Mouse (Mus musculus): ENCODE data around the gene Dgka. TPM values are rescaled to one million over a fixed set of nuclear protein-coding genes. Genes with fewer than 3 reads are reported as not detected.
A peak's percentile ranks its signal among the peaks of the same experiment; 100 is the strongest.

Gene Dgka
- polyA plus RNA-seq, 1 experiment: 14.6 TPM

DNA sequence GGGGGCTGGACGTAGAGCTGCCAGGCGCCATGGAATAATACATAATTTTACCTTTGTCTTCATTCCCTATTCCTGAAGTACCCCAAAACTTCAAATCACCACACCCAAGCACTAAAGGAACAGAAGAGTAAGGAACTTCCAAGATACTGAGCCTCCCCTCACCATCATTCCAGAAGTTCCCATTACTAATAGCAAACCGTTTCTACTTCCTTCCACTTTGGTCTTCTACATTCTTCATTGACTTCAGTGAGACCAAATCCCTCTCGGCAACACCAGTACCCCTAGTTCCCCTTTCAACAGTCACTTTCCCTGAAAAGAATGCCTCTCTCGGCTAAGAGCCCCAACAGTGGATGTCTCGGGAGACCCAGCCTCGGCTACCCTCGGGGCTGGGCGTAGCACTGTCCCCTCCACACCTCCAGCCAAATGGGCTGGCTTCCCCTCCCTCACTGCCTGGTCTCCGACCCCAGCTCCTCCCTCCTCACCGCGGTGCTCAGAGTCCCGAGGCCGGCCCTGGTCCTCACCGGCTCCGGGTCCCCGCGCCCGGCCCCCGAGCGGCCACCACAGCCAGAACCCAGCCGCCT, 49.2 kb downstream of the Dgka start:
- H3K4me1 ChIP-seq (ENCODE audit: control insufficient read depth, insufficient read depth, low read length): 0 out of 2 replicates have a peak, but pooled peaks cover 2% of the 10 kb centered on the region
- H3K4me3 ChIP-seq (ENCODE audit: insufficient read depth, low read length): peak overlapping the region; percentile 93
- H3K27ac ChIP-seq (ENCODE audit: insufficient read depth, low read length): peak overlapping the region; percentile 67
- no peak for TF ChIP-seq CTCF (IDR thresholded peaks at IDR 0.05; ENCODE audit: borderline replicate concordance, insufficient read depth, low read length)
- TF ChIP-seq POLR2A (IDR thresholded peaks at IDR 0.05; ENCODE audit: low read depth, low read length): no peak

DNA sequence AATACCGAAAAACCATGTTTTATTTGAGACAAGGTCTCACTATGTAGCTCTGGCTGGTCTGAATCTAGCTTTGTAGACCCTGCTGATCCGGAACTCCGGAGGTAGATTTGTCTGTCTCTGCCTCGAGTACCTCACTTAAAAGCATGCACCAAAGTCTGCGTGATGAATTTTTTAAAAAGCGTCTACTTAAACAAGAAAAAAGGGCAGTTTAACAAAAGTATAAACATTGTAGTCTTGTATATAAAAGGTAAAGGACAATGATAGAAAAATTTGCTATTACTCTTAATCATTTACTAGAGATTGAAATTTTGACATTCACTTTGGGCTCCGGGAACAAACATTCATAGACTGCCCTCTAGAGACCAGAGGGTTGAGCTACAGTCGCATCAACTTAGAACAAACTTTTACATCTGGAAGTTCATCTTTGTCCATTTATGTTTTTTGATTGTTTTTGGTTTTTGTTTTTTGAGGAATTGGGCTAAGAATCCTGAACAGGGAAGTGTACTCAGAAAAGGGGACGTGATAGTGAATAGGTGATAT, 70.1 kb downstream of the Dgka start:
- peaks cover 5% of the 10 kb centered on the region for H3K4me1 ChIP-seq (ENCODE audit: control insufficient read depth, insufficient read depth, low read length)
- no peak overlapping the region; the same call in 1 of the 2 replicates for H3K27ac ChIP-seq (ENCODE audit: insufficient read depth, low read length)
- TF ChIP-seq CTCF (IDR thresholded peaks at IDR 0.05; ENCODE audit: borderline replicate concordance, insufficient read depth, low read length) (no peak), POLR2A (IDR thresholded peaks at IDR 0.05; ENCODE audit: low read depth, low read length) (no peak)
- peak overlapping the region; percentile 51 for H3K4me3 ChIP-seq (ENCODE audit: insufficient read depth, low read length)

DNA sequence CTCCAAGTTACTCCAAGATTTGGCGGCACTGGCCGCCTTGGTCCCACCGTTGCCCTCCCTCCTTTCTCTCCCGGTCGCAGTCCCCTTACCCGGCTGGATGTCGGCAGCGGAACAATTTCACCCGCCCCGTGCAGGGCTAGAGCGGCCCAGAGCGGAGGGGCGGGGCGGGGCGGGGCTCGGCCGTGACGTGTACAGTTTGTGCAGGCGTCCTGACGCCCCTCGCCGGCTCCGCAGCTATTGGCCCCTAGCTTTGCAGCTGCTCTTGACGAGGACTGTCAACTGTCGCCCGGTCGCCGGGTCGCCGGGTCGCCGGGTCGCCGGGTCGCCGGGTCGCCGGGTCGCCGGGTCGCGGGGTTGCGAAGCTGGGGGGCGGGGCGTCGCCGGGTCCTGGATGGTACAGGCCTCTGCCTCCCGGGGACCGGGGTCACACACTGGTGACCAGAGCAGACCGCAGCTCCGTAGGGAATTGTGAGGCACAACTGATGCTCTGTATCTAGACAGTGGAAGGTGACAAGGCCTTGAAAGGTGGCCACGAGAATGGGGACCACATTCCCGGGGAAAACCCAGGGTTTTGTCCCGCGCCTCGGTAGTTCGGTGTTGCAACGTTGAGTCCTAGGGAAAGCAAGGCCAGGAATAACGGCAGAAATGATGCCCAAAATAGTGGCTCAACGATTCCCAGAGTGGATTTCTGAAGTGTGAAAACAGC, 70.7 kb downstream of the Dgka start, which contains the start of gene Suox:
Gene Suox, minus strand, starts transcription at position 311 of the 706 bp plus-strand sequence.
- peak; percentile 84 for TF ChIP-seq POLR2A (IDR thresholded peaks at IDR 0.05; ENCODE audit: low read depth, low read length)
- no peak for TF ChIP-seq CTCF (IDR thresholded peaks at IDR 0.05; ENCODE audit: borderline replicate concordance, insufficient read depth, low read length)

DNA sequence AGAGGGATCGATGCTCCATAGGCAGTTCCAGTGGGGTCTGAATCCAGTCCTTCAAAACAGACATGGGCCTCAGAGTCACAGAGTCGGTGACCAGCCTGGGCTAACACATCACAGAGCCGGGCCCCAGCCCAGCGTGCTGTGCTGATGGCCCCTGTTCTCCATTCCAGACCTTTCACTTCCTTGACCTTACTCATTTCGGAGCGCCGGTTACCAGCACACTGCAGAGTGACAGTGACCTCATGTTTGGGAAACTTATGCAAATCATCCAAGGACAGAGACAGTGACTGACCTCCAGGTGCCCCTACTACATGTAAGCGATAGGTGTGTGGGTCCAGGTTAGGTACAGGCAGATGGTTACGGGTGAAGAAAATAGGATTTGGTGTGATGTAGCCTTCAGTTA, 73.5 kb downstream of the Dgka start:
- H3K4me1 ChIP-seq (ENCODE audit: control insufficient read depth, insufficient read depth, low read length): peaks cover 7% of the 10 kb centered on the region
- H3K4me3 ChIP-seq (ENCODE audit: insufficient read depth, low read length): no peak overlapping the region
- TF ChIP-seq CTCF (IDR thresholded peaks at IDR 0.05; ENCODE audit: borderline replicate concordance, insufficient read depth, low read length) (no peak), POLR2A (IDR thresholded peaks at IDR 0.05; ENCODE audit: low read depth, low read length) (no peak)
- H3K27ac ChIP-seq (ENCODE audit: insufficient read depth, low read length): no peak overlapping the region

More for the DNA sequence above, 70.7 kb downstream of the Dgka start, which contains the start of gene Suox:
- no peak within 1 kb of the TSS; the same call in 1 of the 2 replicates for H3K27ac ChIP-seq (ENCODE audit: insufficient read depth, low read length)
- peak within 1 kb of the TSS; percentile 60 for H3K4me3 ChIP-seq (ENCODE audit: insufficient read depth, low read length)
- H3K4me1 ChIP-seq (ENCODE audit: control insufficient read depth, insufficient read depth, low read length): peaks cover 7% of the 10 kb centered on the region

Other genes with a start within 250 kb of the Dgka start
- 9.4 and 10.6 TPM in 2 replicates for gene Myl6b, start 246.2 kb downstream of the Dgka start, polyA plus RNA-seq (2011; ENCODE audit: insufficient read length, low read depth, missing spikeins)
- 75.2 and 83.3 TPM in 2 replicates for gene Esyt1, start 219.0 kb downstream of the Dgka start, polyA plus RNA-seq (2011; ENCODE audit: insufficient read length, low read depth, missing spikeins)
- 4.7 and 6.0 TPM in 2 replicates for gene Zc3h10, start 197.1 kb downstream of the Dgka start, polyA plus RNA-seq (2011; ENCODE audit: insufficient read length, low read depth, missing spikeins)
- gene Rpl41, start 195.6 kb downstream of the Dgka start, polyA plus RNA-seq (2011; ENCODE audit: insufficient read length, low read depth, missing spikeins): 2,862 and 3,188 TPM in 2 replicates
- 146 and 152 TPM in 2 replicates for gene Pa2g4, start 178.9 kb downstream of the Dgka start, polyA plus RNA-seq (2011; ENCODE audit: insufficient read length, low read depth, missing spikeins)
- gene Erbb3, start 155.2 kb downstream of the Dgka start, polyA plus RNA-seq (2011; ENCODE audit: insufficient read length, low read depth, missing spikeins): 0.13 and 0.70 TPM in 2 replicates
- gene Rps26, start 118.1 kb downstream of the Dgka start, polyA plus RNA-seq (2011; ENCODE audit: insufficient read length, low read depth, missing spikeins): 1,073 and 1,205 TPM in 2 replicates
- 2.3 and 4.8 TPM in 2 replicates for gene Ikzf4, start 98.9 kb downstream of the Dgka start, polyA plus RNA-seq (2011; ENCODE audit: insufficient read length, low read depth, missing spikeins)
- 14.3 and 15.7 TPM in 2 replicates for gene Suox, start 70.8 kb downstream of the Dgka start, polyA plus RNA-seq (2011; ENCODE audit: insufficient read length, low read depth, missing spikeins)
- 88.8 and 96.7 TPM in 2 replicates for gene Rab5b, start 48.6 kb downstream of the Dgka start, polyA plus RNA-seq (2011; ENCODE audit: insufficient read length, low read depth, missing spikeins)
- gene Pmel, start 40.7 kb downstream of the Dgka start, polyA plus RNA-seq (2011; ENCODE audit: insufficient read length, low read depth, missing spikeins): 0.68 and 0.87 TPM in 2 replicates
- gene Cdk2, start 39.8 kb downstream of the Dgka start, polyA plus RNA-seq (2011; ENCODE audit: insufficient read length, low read depth, missing spikeins): 49.3 and 66.6 TPM in 2 replicates
- gene Pym1, start 3.0 kb upstream of the Dgka start, polyA plus RNA-seq (2011; ENCODE audit: insufficient read length, low read depth, missing spikeins): 29.5 and 38.2 TPM in 2 replicates
- gene Mmp19, start 46.1 kb upstream of the Dgka start, polyA plus RNA-seq (2011; ENCODE audit: insufficient read length, low read depth, missing spikeins): 43.6 and 54.0 TPM in 2 replicates
- gene Dnajc14, start 59.2 kb upstream of the Dgka start, polyA plus RNA-seq (2011; ENCODE audit: insufficient read length, low read depth, missing spikeins): 55.5 and 59.0 TPM in 2 replicates
- 34.4 and 44.8 TPM in 2 replicates for gene Tmem198b, start 59.5 kb upstream of the Dgka start, polyA plus RNA-seq (2011; ENCODE audit: insufficient read length, low read depth, missing spikeins)
- 106 and 112 TPM in 2 replicates for gene Sarnp, start 72.5 kb upstream of the Dgka start, polyA plus RNA-seq (2011; ENCODE audit: insufficient read length, low read depth, missing spikeins)
- 30.4 and 31.2 TPM in 2 replicates for gene Ormdl2, start 76.8 kb upstream of the Dgka start, polyA plus RNA-seq (2011; ENCODE audit: insufficient read length, low read depth, missing spikeins)
- gene Gdf11, start 146.9 kb upstream of the Dgka start, polyA plus RNA-seq (2011; ENCODE audit: insufficient read length, low read depth, missing spikeins): 16.3 and 19.4 TPM in 2 replicates
- gene Cd63, start 156.1 kb upstream of the Dgka start, polyA plus RNA-seq (2011; ENCODE audit: insufficient read length, low read depth, missing spikeins): 686 and 779 TPM in 2 replicates
- 5.5 and 7.7 TPM in 2 replicates for gene Rdh5, start 178.0 kb upstream of the Dgka start, polyA plus RNA-seq (2011; ENCODE audit: insufficient read length, low read depth, missing spikeins)
- gene Bloc1s1, start 179.2 kb upstream of the Dgka start, polyA plus RNA-seq (2011; ENCODE audit: insufficient read length, low read depth, missing spikeins): 80.5 and 91.4 TPM in 2 replicates
- gene Itga7, start 189.0 kb upstream of the Dgka start, polyA plus RNA-seq (2011; ENCODE audit: insufficient read length, low read depth, missing spikeins): 16.9 and 22.1 TPM in 2 replicates
- gene Mettl7b, start 216.1 kb upstream of the Dgka start, polyA plus RNA-seq (2011; ENCODE audit: insufficient read length, low read depth, missing spikeins): not detected in 2 replicates
- not detected in 2 replicates for gene Olfr9, start 244.6 kb upstream of the Dgka start, polyA plus RNA-seq (2011; ENCODE audit: insufficient read length, low read depth, missing spikeins)